Mouse (Mus musculus) kidney, adult 2 months (tissue): ENCODE measurements around the gene Zfp12.

ENCODE experiments used
- CTCF ChIP-seq: fragments of 200-500 bp; conservative IDR thresholded peaks from 2 replicates; pipeline ENCODE4 v1.5.1; 2011; ENCODE audit warnings: low read depth, mild to moderate bottlenecking, control low read depth, low read length, moderate library complexity, mixed read lengths; ENCODE audit not compliant: insufficient read depth, insufficient read length
- POLR2A ChIP-seq: fragments of 200-500 bp; IDR thresholded peaks from one replicate; pipeline ENCODE4 v1.6.1; 2011; ENCODE audit warnings: low read depth, low read length, control low read depth

- TF ChIP-seq POLR2A: no peak
- TF ChIP-seq CTCF: no peak
Measured at GRCm38 (mm10) chr5:143254487-143255130, 19.6 kb downstream of the Zfp12 start.
